Mouse (Mus musculus): Measurements from ENCODE around the gene Adk. TPM values are rescaled to one million over a fixed set of nuclear protein-coding genes. Genes with fewer than 3 reads are reported as not detected.

The Adk gene
- polyA plus RNA-seq, 1 experiment, result 22.4 TPM

- TF ChIP-seq POLR2A (IDR thresholded peaks at IDR 0.05; ENCODE audit: control insufficient read depth, low read depth, low read length), result no peak
- no peak for TF ChIP-seq CTCF (IDR thresholded peaks at IDR 0.05; ENCODE audit: control insufficient read depth, insufficient read depth, insufficient replicate concordance, low read depth, low read length)
- H3K36me3 ChIP-seq (ENCODE audit: control insufficient read depth, insufficient read depth, low read length), result no peaks in the 10 kb centered on the region
- H3K4me1 ChIP-seq (ENCODE audit: control insufficient read depth, insufficient read depth, low read length), result peaks cover 10% of the 10 kb centered on the region
- peak overlapping the region; percentile 72 for H3K27ac ChIP-seq (ENCODE audit: control insufficient read depth, insufficient read depth, low read depth, low read length)
- peak overlapping the region; percentile 94 for H3K4me3 ChIP-seq (ENCODE audit: control insufficient read depth, low read depth, low read length)
- no peaks in the 10 kb centered on the region for H3K27me3 ChIP-seq (ENCODE audit: control insufficient read depth, insufficient read depth, low read length)
Measured at GRCm38 (mm10) chr14:21076501-21077194, 24.3 kb downstream of the Adk start.

GRCm38 (mm10) chr14:21077939-21078338, 25.6 kb downstream of the Adk start:
- Histone ChIP-seq H3K27me3 (ENCODE audit: control insufficient read depth, insufficient read depth, low read length) (no peaks in the 10 kb centered on the region), H3K36me3 (ENCODE audit: control insufficient read depth, insufficient read depth, low read length) (no peaks in the 10 kb centered on the region), H3K27ac (ENCODE audit: control insufficient read depth, insufficient read depth, low read depth, low read length) (no peak overlapping the region), H3K4me3 (ENCODE audit: control insufficient read depth, low read depth, low read length) (no peak overlapping the region), H3K4me1 (ENCODE audit: control insufficient read depth, insufficient read depth, low read length) (peaks cover 10% of the 10 kb centered on the region)
- TF ChIP-seq CTCF (IDR thresholded peaks at IDR 0.05; ENCODE audit: control insufficient read depth, insufficient read depth, insufficient replicate concordance, low read depth, low read length), result no peak
- TF ChIP-seq POLR2A (IDR thresholded peaks at IDR 0.05; ENCODE audit: control insufficient read depth, low read depth, low read length), result no peak

- Histone ChIP-seq H3K36me3 (ENCODE audit: control insufficient read depth, insufficient read depth, low read length) (no peaks in the 10 kb centered on the region), H3K27me3 (ENCODE audit: control insufficient read depth, insufficient read depth, low read length) (no peaks in the 10 kb centered on the region), H3K27ac (ENCODE audit: control insufficient read depth, insufficient read depth, low read depth, low read length) (no peak overlapping the region), H3K4me3 (ENCODE audit: control insufficient read depth, low read depth, low read length) (no peak overlapping the region), H3K4me1 (ENCODE audit: control insufficient read depth, insufficient read depth, low read length) (peaks cover 10% of the 10 kb centered on the region)
- no peak for TF ChIP-seq CTCF (IDR thresholded peaks at IDR 0.05; ENCODE audit: control insufficient read depth, insufficient read depth, insufficient replicate concordance, low read depth, low read length)
- TF ChIP-seq POLR2A (IDR thresholded peaks at IDR 0.05; ENCODE audit: control insufficient read depth, low read depth, low read length), result no peak
Measured at GRCm38 (mm10) chr14:21078511-21078910, 26.1 kb downstream of the Adk start.

GRCm38 (mm10) chr14:21082823-21083222, 30.4 kb downstream of the Adk start:
- no peaks in the 10 kb centered on the region for H3K4me1 ChIP-seq (ENCODE audit: control insufficient read depth, insufficient read depth, low read length)
- H3K27me3 ChIP-seq (ENCODE audit: control insufficient read depth, insufficient read depth, low read length), result no peaks in the 10 kb centered on the region
- no peak overlapping the region for H3K27ac ChIP-seq (ENCODE audit: control insufficient read depth, insufficient read depth, low read depth, low read length)
- H3K36me3 ChIP-seq (ENCODE audit: control insufficient read depth, insufficient read depth, low read length), result no peaks in the 10 kb centered on the region
- TF ChIP-seq POLR2A (IDR thresholded peaks at IDR 0.05; ENCODE audit: control insufficient read depth, low read depth, low read length) (no peak), CTCF (IDR thresholded peaks at IDR 0.05; ENCODE audit: control insufficient read depth, insufficient read depth, insufficient replicate concordance, low read depth, low read length) (no peak)
- no peak overlapping the region for H3K4me3 ChIP-seq (ENCODE audit: control insufficient read depth, low read depth, low read length)

GRCm38 (mm10) chr14:21085666-21086065, 33.3 kb downstream of the Adk start:
- H3K4me3 ChIP-seq (ENCODE audit: control insufficient read depth, low read depth, low read length), result no peak overlapping the region
- TF ChIP-seq CTCF (IDR thresholded peaks at IDR 0.05; ENCODE audit: control insufficient read depth, insufficient read depth, insufficient replicate concordance, low read depth, low read length) (no peak), POLR2A (IDR thresholded peaks at IDR 0.05; ENCODE audit: control insufficient read depth, low read depth, low read length) (no peak)
- H3K4me1 ChIP-seq (ENCODE audit: control insufficient read depth, insufficient read depth, low read length), result no peaks in the 10 kb centered on the region
- no peaks in the 10 kb centered on the region for H3K27me3 ChIP-seq (ENCODE audit: control insufficient read depth, insufficient read depth, low read length)
- H3K27ac ChIP-seq (ENCODE audit: control insufficient read depth, insufficient read depth, low read depth, low read length), result no peak overlapping the region
- no peaks in the 10 kb centered on the region for H3K36me3 ChIP-seq (ENCODE audit: control insufficient read depth, insufficient read depth, low read length)

GRCm38 (mm10) chr14:21086106-21086505, 33.7 kb downstream of the Adk start:
- Histone ChIP-seq H3K4me3 (ENCODE audit: control insufficient read depth, low read depth, low read length) (no peak overlapping the region), H3K36me3 (ENCODE audit: control insufficient read depth, insufficient read depth, low read length) (no peaks in the 10 kb centered on the region), H3K27me3 (ENCODE audit: control insufficient read depth, insufficient read depth, low read length) (no peaks in the 10 kb centered on the region), H3K4me1 (ENCODE audit: control insufficient read depth, insufficient read depth, low read length) (no peaks in the 10 kb centered on the region), H3K27ac (ENCODE audit: control insufficient read depth, insufficient read depth, low read depth, low read length) (no peak overlapping the region)
- TF ChIP-seq POLR2A (IDR thresholded peaks at IDR 0.05; ENCODE audit: control insufficient read depth, low read depth, low read length) (no peak), CTCF (IDR thresholded peaks at IDR 0.05; ENCODE audit: control insufficient read depth, insufficient read depth, insufficient replicate concordance, low read depth, low read length) (no peak)

- Histone ChIP-seq H3K27me3 (ENCODE audit: control insufficient read depth, insufficient read depth, low read length) (no peaks in the 10 kb centered on the region), H3K27ac (ENCODE audit: control insufficient read depth, insufficient read depth, low read depth, low read length) (peak overlapping the region; percentile 11; the same call in 1 of the 2 replicates), H3K36me3 (ENCODE audit: control insufficient read depth, insufficient read depth, low read length) (no peaks in the 10 kb centered on the region), H3K4me1 (ENCODE audit: control insufficient read depth, insufficient read depth, low read length) (no peaks in the 10 kb centered on the region), H3K4me3 (ENCODE audit: control insufficient read depth, low read depth, low read length) (no peak overlapping the region)
- TF ChIP-seq CTCF (IDR thresholded peaks at IDR 0.05; ENCODE audit: control insufficient read depth, insufficient read depth, insufficient replicate concordance, low read depth, low read length) (no peak), POLR2A (IDR thresholded peaks at IDR 0.05; ENCODE audit: control insufficient read depth, low read depth, low read length) (no peak)
Measured at GRCm38 (mm10) chr14:21086827-21087351, 34.5 kb downstream of the Adk start.
